Comparison of ENCODE assay signal across 15 mouse cellular contexts in the genomic region with DNA sequence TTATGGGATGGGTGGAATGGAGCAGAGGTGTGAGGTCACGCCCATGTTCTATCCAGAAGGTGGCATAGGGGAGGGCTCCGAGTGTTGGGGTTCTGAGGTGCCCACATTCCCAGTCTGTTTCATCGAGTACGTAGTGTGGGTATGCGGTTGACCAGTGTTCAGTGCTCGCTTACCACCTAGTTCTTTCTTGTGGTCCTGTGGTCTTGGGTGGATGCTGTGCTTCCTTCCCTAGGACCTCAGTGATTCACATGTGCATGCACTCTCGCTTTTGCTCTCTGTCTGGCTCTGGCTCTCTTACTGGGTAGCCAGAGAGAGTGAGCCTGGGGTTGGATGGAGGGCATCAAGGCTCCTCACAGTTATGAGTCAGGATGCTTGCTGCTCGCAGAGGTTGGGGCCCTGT.
"Had no signal": no experiment of that assay in that cellular context is flagged by ENCODE, and none has a peak within 500 bp of the region (broad histone marks: within the 10 kb centered on the region; RNA-seq: fewer than 3 reads in every experiment).

No protein-coding gene starts in this region.

- H3K27ac ChIP-seq: layer of hippocampus, adult 2 months; limb, embryonic 13.5 days; liver, embryonic 15.5 days; midbrain, embryonic 12.5 days had no signal

- H3K27me3 ChIP-seq: limb, embryonic 13.5 days; liver, embryonic 15.5 days; midbrain, embryonic 12.5 days had no signal

- H3K4me2 ChIP-seq: limb, embryonic 13.5 days; liver, embryonic 11.5 days; liver, embryonic 15.5 days; lung, embryonic 14.5 days; midbrain, embryonic 12.5 days had no signal

- ATAC-seq: midbrain, embryonic 16.5 days had no signal

- H3K4me3 ChIP-seq: layer of hippocampus, adult 2 months; limb, embryonic 13.5 days; liver, embryonic 15.5 days; midbrain, embryonic 12.5 days had no signal

- DNase-seq: kidney, adult 18-20 months; kidney, postnatal 10 days; kidney, postnatal 4 days; left cerebral cortex, postnatal 4 days; lung, embryonic 14.5 days; lung, postnatal 10 days; lung, postnatal 4 days; right cerebral cortex, postnatal 25 days; thymus, postnatal 36 days had no signal

- H3K4me1 ChIP-seq: midbrain, embryonic 12.5 days had no signal

- H3K9me3 ChIP-seq: limb, embryonic 13.5 days; liver, embryonic 15.5 days; midbrain, embryonic 12.5 days had no signal

- H3K9ac ChIP-seq: limb, embryonic 13.5 days; liver, embryonic 15.5 days; lung, embryonic 14.5 days; midbrain, embryonic 12.5 days had no signal

- H3K36me3 ChIP-seq: limb, embryonic 13.5 days; liver, embryonic 15.5 days; midbrain, embryonic 12.5 days had no signal
